Mouse (Mus musculus): Measurements from ENCODE around the gene Synj1.

DNA sequence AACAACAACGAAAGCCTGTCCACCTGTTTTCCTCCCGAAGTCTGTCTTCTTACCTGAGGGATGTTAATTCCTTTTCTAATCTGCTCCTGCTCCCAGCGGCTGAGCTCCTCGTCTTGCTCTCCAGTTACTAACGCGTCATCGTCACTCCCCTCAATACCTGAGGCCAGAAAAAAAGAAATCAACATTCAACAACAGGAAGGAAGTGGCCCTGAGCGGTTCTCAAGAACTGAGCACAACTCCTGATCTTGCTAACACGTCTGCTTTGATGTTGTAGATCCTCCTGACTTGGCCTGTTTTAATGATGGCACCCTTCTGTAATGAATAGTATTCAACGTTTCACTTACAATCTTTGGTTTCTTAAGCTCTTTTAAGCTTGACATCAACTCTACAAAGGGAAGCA is 24.8 kb upstream of the Synj1 start:
- no peak for TF ChIP-seq CTCF (IDR thresholded peaks at IDR 0.05; ENCODE audit: borderline replicate concordance, insufficient read depth, low read length)
- TF ChIP-seq POLR2A (IDR thresholded peaks at IDR 0.05; ENCODE audit: low read depth, low read length), result no peak
